Mouse (Mus musculus) midbrain, embryonic 14.5 days (tissue): ENCODE data around the gene Gzmk. TPM values are rescaled to one million over a fixed set of nuclear protein-coding genes. Genes with fewer than 3 reads are reported as not detected.

Experiments used
- ATAC-seq: fragments of 200-750 bp; cut with Nextera tagmentation; 2 replicates; pipeline ENCODE4 v1.8.0; 2017; ENCODE audit warnings: moderate number of reproducible peaks, moderate library complexity; ENCODE audit not compliant: low FRiP score, low TSS enrichment
- DNase-seq: peaks from one replicate; pipeline ENCODE4 v3.0.0-alpha.2; 2015
- H3K27ac ChIP-seq: fragments of 300-500 bp; sonication (generic); replicated peaks from 2 replicates; pipeline ENCODE4 v1.5.1; 2014; ENCODE audit warnings: mild to moderate bottlenecking, low read depth, low read length, moderate library complexity
- H3K27me3 ChIP-seq: fragments of 300-500 bp; sonication (generic); 2 replicates; pipeline ENCODE4 v1.6.1; 2014; ENCODE audit warnings: low read length, control low read depth, mixed read lengths; ENCODE audit not compliant: control insufficient read depth, insufficient read depth
- H3K36me3 ChIP-seq: fragments of 300-500 bp; sonication (generic); 2 replicates; pipeline ENCODE4 v1.6.1; 2014; ENCODE audit warnings: low read length, control low read depth; ENCODE audit not compliant: control insufficient read depth, insufficient read depth
- H3K4me1 ChIP-seq: fragments of 300-500 bp; sonication (generic); 2 replicates; pipeline ENCODE4 v1.6.1; 2014; ENCODE audit warnings: mild to moderate bottlenecking, antibody characterized with exemption, low read length, control low read depth; ENCODE audit not compliant: control insufficient read depth, insufficient read depth
- H3K4me2 ChIP-seq: fragments of 300-500 bp; sonication (generic); 2 replicates; pipeline ENCODE4 v1.6.1; 2014; ENCODE audit warnings: mild to moderate bottlenecking, low read length, moderate library complexity
- H3K4me3 ChIP-seq: fragments of 300-500 bp; sonication (generic); replicated peaks from 2 replicates; pipeline ENCODE4 v1.5.1; 2014; ENCODE audit warnings: low read depth, low read length
- H3K9ac ChIP-seq: fragments of 300-500 bp; sonication (generic); replicated peaks from 2 replicates; pipeline ENCODE4 v1.6.1; 2014; ENCODE audit warnings: mild to moderate bottlenecking, low read length, moderate library complexity
- H3K9me3 ChIP-seq: fragments of 300-500 bp; sonication (generic); 2 replicates; pipeline ENCODE4 v1.6.1; 2016; ENCODE audit warnings: low read length, control low read depth, mixed read lengths; ENCODE audit not compliant: control insufficient read depth
- WGBS: fragments of 180-500 bp; shearing (Covaris S2); extraction: QIAGEN DNeasy Blood & Tissue Kit; methylation state at CpG from one replicate; pipeline ENCODE4 v1.1.7; 2014; 5-methylcytosine and 5-hydroxymethylcytosine counted together
- polyA plus RNA-seq: library from polyadenylated mRNA; unstranded; fragments of >200 nt; fragmentation: Nextera tagmentation; extraction: Ambion mirVana; gene quantifications from 2 replicates; pipeline ENCODE4 v1.2.1, GENCODE M21; 2014

Gzmk gene
- polyA plus RNA-seq, 1 experiment from 2014 or later: not detected

DNA sequence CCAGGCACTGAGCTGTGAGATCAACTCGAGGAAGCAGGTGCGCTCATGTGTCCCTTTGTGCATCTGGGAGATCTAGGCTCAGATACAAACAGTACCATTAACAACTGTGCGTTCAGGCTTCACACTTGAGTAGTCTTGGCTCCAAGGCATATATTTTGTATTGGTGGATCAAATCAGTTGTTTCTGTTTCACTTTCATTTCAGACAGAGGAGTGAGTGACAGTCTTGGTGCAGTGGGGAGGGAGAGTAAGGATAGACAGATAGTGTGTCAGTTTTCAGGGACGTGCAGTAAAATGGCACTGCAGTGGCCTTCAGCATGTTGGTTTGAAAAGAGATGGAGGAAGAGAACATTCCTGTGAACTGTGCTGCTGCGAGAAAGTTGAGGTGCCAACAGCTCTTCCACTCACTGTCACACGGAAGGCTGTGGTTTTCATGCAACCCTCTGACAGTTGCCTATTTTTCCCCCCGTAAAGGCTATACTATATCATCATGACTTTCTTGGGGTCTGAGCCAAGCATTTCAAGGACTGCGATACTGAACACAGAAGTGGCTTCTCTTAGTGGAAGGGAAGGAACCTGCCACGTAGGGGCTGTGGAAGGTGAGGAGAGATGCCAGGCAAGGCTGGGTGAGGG, 27.7 kb downstream of the Gzmk start:
- Histone ChIP-seq H3K4me3 (no peak overlapping the region), H3K36me3 (no peaks in the 10 kb centered on the region), H3K9ac (no peak overlapping the region), H3K4me2 (no peak overlapping the region), H3K27me3 (no peaks in the 10 kb centered on the region), H3K4me1 (no peaks in the 10 kb centered on the region), H3K27ac (no peak overlapping the region), H3K9me3 (no peaks in the 10 kb centered on the region)
- no peak for ATAC-seq
- DNase-seq: no peak
- WGBS: 59% methylated on average over 9 of the region's 9 CpGs

GRCm38 (mm10) chr13:113196808-113197674, 28.7 kb downstream of the Gzmk start:
- ATAC-seq (no peak), DNase-seq (peak; percentile 33)
- H3K9me3 ChIP-seq: no peaks in the 10 kb centered on the region
- H3K36me3 ChIP-seq: no peaks in the 10 kb centered on the region
- H3K4me3 ChIP-seq: no peak overlapping the region
- H3K4me2 ChIP-seq: no peak overlapping the region
- H3K4me1 ChIP-seq: no peaks in the 10 kb centered on the region
- 17% methylated on average over 13 of the region's 13 CpGs for WGBS
- no peak overlapping the region for H3K27ac ChIP-seq
- H3K27me3 ChIP-seq: no peaks in the 10 kb centered on the region
- H3K9ac ChIP-seq: no peak overlapping the region

GRCm38 (mm10) chr13:113183720-113184119, 42.0 kb downstream of the Gzmk start:
- H3K4me3 ChIP-seq: no peak overlapping the region
- H3K9ac ChIP-seq: no peak overlapping the region
- no peaks in the 10 kb centered on the region for H3K27me3 ChIP-seq
- H3K4me1 ChIP-seq: no peaks in the 10 kb centered on the region
- no peaks in the 10 kb centered on the region for H3K9me3 ChIP-seq
- H3K36me3 ChIP-seq: no peaks in the 10 kb centered on the region
- H3K27ac ChIP-seq: no peak overlapping the region
- DNase-seq (no peak), ATAC-seq (no peak)
- no peak overlapping the region for H3K4me2 ChIP-seq
- 87% methylated on average over 4 of the region's 4 CpGs for WGBS

DNA sequence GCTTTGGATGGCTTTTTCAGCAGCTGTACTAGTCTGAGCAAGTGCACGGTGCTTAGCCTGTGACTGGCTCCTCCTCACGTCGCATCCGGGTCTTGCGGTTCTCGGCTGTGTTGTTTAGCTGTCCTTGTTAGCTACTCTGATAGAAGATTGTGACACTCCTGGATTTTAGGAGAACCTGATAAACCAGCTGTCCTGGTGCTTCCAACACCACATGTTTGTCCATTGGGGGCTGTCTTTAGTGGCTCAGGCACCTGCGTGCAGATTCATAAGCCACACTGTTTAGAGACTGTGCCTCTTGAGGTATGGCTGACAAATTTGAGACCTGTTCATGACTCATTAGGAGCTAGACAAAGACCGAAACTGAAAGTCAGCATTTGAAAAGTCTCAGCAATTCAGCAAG, 42.4 kb downstream of the Gzmk start:
- WGBS: 77% methylated on average over 8 of the region's 8 CpGs

GRCm38 (mm10) chr13:113174162-113174561, 51.5 kb downstream of the Gzmk start:
- Histone ChIP-seq H3K4me1 (no peaks in the 10 kb centered on the region), H3K9ac (no peak overlapping the region), H3K36me3 (no peaks in the 10 kb centered on the region), H3K4me2 (no peak overlapping the region), H3K4me3 (no peak overlapping the region), H3K27me3 (no peaks in the 10 kb centered on the region), H3K27ac (no peak overlapping the region), H3K9me3 (no peaks in the 10 kb centered on the region)
- ATAC-seq (no peak), DNase-seq (no peak)
- WGBS: 92% methylated on average over 6 of the region's 6 CpGs

More for the DNA sequence above, 42.4 kb downstream of the Gzmk start:
- DNase-seq (no peak), ATAC-seq (no peak)
- Histone ChIP-seq H3K4me2 (no peak overlapping the region), H3K36me3 (no peaks in the 10 kb centered on the region), H3K27me3 (no peaks in the 10 kb centered on the region), H3K4me1 (no peaks in the 10 kb centered on the region), H3K4me3 (no peak overlapping the region), H3K27ac (no peak overlapping the region), H3K9me3 (no peaks in the 10 kb centered on the region), H3K9ac (no peak overlapping the region)

GRCm38 (mm10) chr13:113170256-113170655, 55.5 kb downstream of the Gzmk start:
- no peak overlapping the region for H3K9ac ChIP-seq
- no peak overlapping the region for H3K27ac ChIP-seq
- no peak for ATAC-seq
- H3K4me2 ChIP-seq: no peak overlapping the region
- no peak for DNase-seq
- no peaks in the 10 kb centered on the region for H3K4me1 ChIP-seq
- H3K9me3 ChIP-seq: no peaks in the 10 kb centered on the region
- H3K36me3 ChIP-seq: no peaks in the 10 kb centered on the region
- H3K27me3 ChIP-seq: no peaks in the 10 kb centered on the region
- H3K4me3 ChIP-seq: no peak overlapping the region

- 88% methylated on average over 9 of the region's 9 CpGs for WGBS
- H3K36me3 ChIP-seq: no peaks in the 10 kb centered on the region
- H3K27me3 ChIP-seq: no peaks in the 10 kb centered on the region
- DNase-seq (no peak), ATAC-seq (no peak)
- H3K9me3 ChIP-seq: no peaks in the 10 kb centered on the region
- H3K4me2 ChIP-seq: no peak overlapping the region
- H3K4me1 ChIP-seq: no peaks in the 10 kb centered on the region
- no peak overlapping the region for H3K27ac ChIP-seq
- H3K4me3 ChIP-seq: no peak overlapping the region
- no peak overlapping the region for H3K9ac ChIP-seq
Observed at GRCm38 (mm10) chr13:113168018-113168534, 57.6 kb downstream of the Gzmk start.

- Histone ChIP-seq H3K27me3 (no peaks in the 10 kb centered on the region), H3K4me3 (no peak overlapping the region), H3K9me3 (no peaks in the 10 kb centered on the region), H3K27ac (no peak overlapping the region), H3K4me1 (no peaks in the 10 kb centered on the region), H3K9ac (no peak overlapping the region), H3K4me2 (no peak overlapping the region), H3K36me3 (no peaks in the 10 kb centered on the region)
- ATAC-seq (no peak), DNase-seq (no peak)
- WGBS: 95% methylated on average over 5 of the region's 5 CpGs
Observed at GRCm38 (mm10) chr13:113164252-113165005, 61.3 kb downstream of the Gzmk start.
